Mouse (Mus musculus): ENCODE data around the gene Olfr31. TPM values are rescaled to one million over a fixed set of nuclear protein-coding genes. Genes with fewer than 3 reads are reported as not detected.

Gene Olfr31
- polyA plus RNA-seq (2012; rRNA removed), result not detected in 2 replicates

GRCm38 (mm10) chr14:14322528-14322927 lies at the start of gene Olfr31:
Olfr31 (plus strand) TSS chr14:14322828.
- H3K4me1 ChIP-seq (ENCODE audit: control insufficient read depth, insufficient read depth, insufficient read length, low read length), result no peaks in the 10 kb centered on the region
- H3K27ac ChIP-seq (ENCODE audit: insufficient read depth, low read depth, low read length), result no peak within 1 kb of the TSS
- no peaks in the 10 kb centered on the region for H3K27me3 ChIP-seq (ENCODE audit: control insufficient read depth, insufficient read depth, low read length)
- no peak within 1 kb of the TSS for H3K4me3 ChIP-seq (ENCODE audit: low read depth, low read length)
- no peaks in the 10 kb centered on the region for H3K36me3 ChIP-seq (ENCODE audit: control insufficient read depth, insufficient read depth, low read length)
- TF ChIP-seq POLR2A (IDR thresholded peaks at IDR 0.05; ENCODE audit: low read depth, low read length) (no peak), CTCF (IDR thresholded peaks at IDR 0.05; ENCODE audit: extremely low read depth, insufficient read length, insufficient replicate concordance, low read depth, low read length) (no peak)

GRCm38 (mm10) chr14:14294426-14294825 lies 28.2 kb upstream of the Olfr31 start:
- H3K27ac ChIP-seq (ENCODE audit: insufficient read depth, low read depth, low read length), result no peak overlapping the region
- H3K27me3 ChIP-seq (ENCODE audit: control insufficient read depth, insufficient read depth, low read length), result no peaks in the 10 kb centered on the region
- no peaks in the 10 kb centered on the region for H3K36me3 ChIP-seq (ENCODE audit: control insufficient read depth, insufficient read depth, low read length)
- H3K4me1 ChIP-seq (ENCODE audit: control insufficient read depth, insufficient read depth, insufficient read length, low read length), result no peaks in the 10 kb centered on the region
- WGBS, result 27% methylated on average over 7 of the region's 7 CpGs
- peak overlapping the region; percentile 65 for H3K4me3 ChIP-seq (ENCODE audit: low read depth, low read length)
- TF ChIP-seq CTCF (IDR thresholded peaks at IDR 0.05; ENCODE audit: extremely low read depth, insufficient read length, insufficient replicate concordance, low read depth, low read length) (0 out of 2 replicates have a peak, but pooled peaks have one; percentile 27), POLR2A (IDR thresholded peaks at IDR 0.05; ENCODE audit: low read depth, low read length) (no peak)

GRCm38 (mm10) chr14:14308938-14309337 lies 13.7 kb upstream of the Olfr31 start:
- H3K27me3 ChIP-seq (ENCODE audit: control insufficient read depth, insufficient read depth, low read length), result no peaks in the 10 kb centered on the region
- no peak overlapping the region for H3K27ac ChIP-seq (ENCODE audit: insufficient read depth, low read depth, low read length)
- H3K4me1 ChIP-seq (ENCODE audit: control insufficient read depth, insufficient read depth, insufficient read length, low read length), result no peaks in the 10 kb centered on the region
- no peak for TF ChIP-seq POLR2A (IDR thresholded peaks at IDR 0.05; ENCODE audit: low read depth, low read length)
- TF ChIP-seq CTCF (IDR thresholded peaks at IDR 0.05; ENCODE audit: extremely low read depth, insufficient read length, insufficient replicate concordance, low read depth, low read length), result no peak
- H3K36me3 ChIP-seq (ENCODE audit: control insufficient read depth, insufficient read depth, low read length), result no peaks in the 10 kb centered on the region
- WGBS, result 53% methylated on average over 16 of the region's 16 CpGs
- H3K4me3 ChIP-seq (ENCODE audit: low read depth, low read length), result no peak overlapping the region

GRCm38 (mm10) chr14:14309416-14309815 lies 13.2 kb upstream of the Olfr31 start:
- no peak for TF ChIP-seq POLR2A (IDR thresholded peaks at IDR 0.05; ENCODE audit: low read depth, low read length)
- no peak for TF ChIP-seq CTCF (IDR thresholded peaks at IDR 0.05; ENCODE audit: extremely low read depth, insufficient read length, insufficient replicate concordance, low read depth, low read length)
- WGBS, result 44% methylated on average over 14 of the region's 14 CpGs
- H3K36me3 ChIP-seq (ENCODE audit: control insufficient read depth, insufficient read depth, low read length), result no peaks in the 10 kb centered on the region
- H3K4me3 ChIP-seq (ENCODE audit: low read depth, low read length), result no peak overlapping the region
- no peak overlapping the region for H3K27ac ChIP-seq (ENCODE audit: insufficient read depth, low read depth, low read length)
- H3K27me3 ChIP-seq (ENCODE audit: control insufficient read depth, insufficient read depth, low read length), result no peaks in the 10 kb centered on the region
- H3K4me1 ChIP-seq (ENCODE audit: control insufficient read depth, insufficient read depth, insufficient read length, low read length), result no peaks in the 10 kb centered on the region

- TF ChIP-seq POLR2A (IDR thresholded peaks at IDR 0.05; ENCODE audit: low read depth, low read length) (no peak), CTCF (IDR thresholded peaks at IDR 0.05; ENCODE audit: extremely low read depth, insufficient read length, insufficient replicate concordance, low read depth, low read length) (peak; percentile 54)
- Histone ChIP-seq H3K27ac (ENCODE audit: insufficient read depth, low read depth, low read length) (no peak overlapping the region), H3K36me3 (ENCODE audit: control insufficient read depth, insufficient read depth, low read length) (no peaks in the 10 kb centered on the region), H3K27me3 (ENCODE audit: control insufficient read depth, insufficient read depth, low read length) (no peaks in the 10 kb centered on the region), H3K4me1 (ENCODE audit: control insufficient read depth, insufficient read depth, insufficient read length, low read length) (no peaks in the 10 kb centered on the region), H3K4me3 (ENCODE audit: low read depth, low read length) (peak overlapping the region; percentile 73)
- WGBS, result 3% methylated on average over 40 of the region's 40 CpGs
Measured at GRCm38 (mm10) chr14:14345113-14345871, 22.7 kb downstream of the Olfr31 start.

- Histone ChIP-seq H3K36me3 (ENCODE audit: control insufficient read depth, insufficient read depth, low read length) (no peaks in the 10 kb centered on the region), H3K4me1 (ENCODE audit: control insufficient read depth, insufficient read depth, insufficient read length, low read length) (no peaks in the 10 kb centered on the region), H3K27ac (ENCODE audit: insufficient read depth, low read depth, low read length) (peak within 1 kb of the TSS; percentile 75), H3K4me3 (ENCODE audit: low read depth, low read length) (peak within 1 kb of the TSS; percentile 73), H3K27me3 (ENCODE audit: control insufficient read depth, insufficient read depth, low read length) (no peaks in the 10 kb centered on the region)
- TF ChIP-seq CTCF (IDR thresholded peaks at IDR 0.05; ENCODE audit: extremely low read depth, insufficient read length, insufficient replicate concordance, low read depth, low read length) (no peak), POLR2A (IDR thresholded peaks at IDR 0.05; ENCODE audit: low read depth, low read length) (no peak; the same call in 1 of the 2 replicates)
- WGBS, result 4% methylated on average over 69 of the region's 69 CpGs
Measured at GRCm38 (mm10) chr14:14345948-14346812, 23.6 kb downstream of the Olfr31 start, which contains the start of gene Il3ra. Il3ra (plus strand) TSS chr14:14346275.

GRCm38 (mm10) chr14:14346813-14347100 lies 24.1 kb downstream of the Olfr31 start:
- TF ChIP-seq CTCF (IDR thresholded peaks at IDR 0.05; ENCODE audit: extremely low read depth, insufficient read length, insufficient replicate concordance, low read depth, low read length) (no peak), POLR2A (IDR thresholded peaks at IDR 0.05; ENCODE audit: low read depth, low read length) (no peak)
- H3K4me3 ChIP-seq (ENCODE audit: low read depth, low read length), result peak overlapping the region; percentile 73
- H3K4me1 ChIP-seq (ENCODE audit: control insufficient read depth, insufficient read depth, insufficient read length, low read length), result no peaks in the 10 kb centered on the region
- H3K36me3 ChIP-seq (ENCODE audit: control insufficient read depth, insufficient read depth, low read length), result no peaks in the 10 kb centered on the region
- H3K27me3 ChIP-seq (ENCODE audit: control insufficient read depth, insufficient read depth, low read length), result no peaks in the 10 kb centered on the region
- 47% methylated on average over 16 of the region's 16 CpGs for WGBS
- no peak overlapping the region for H3K27ac ChIP-seq (ENCODE audit: insufficient read depth, low read depth, low read length)
